Mouse (Mus musculus) left cerebral cortex, postnatal 36 days (tissue): Measurements from ENCODE around the gene Bub3. TPM values are rescaled to one million over a fixed set of nuclear protein-coding genes. Genes with fewer than 3 reads are reported as not detected.

ENCODE experiments used
- DNase-seq, 2 experiments: peaks; one replicate each; pipeline ENCODE4 v3.0.0; 2021 to 2022; ENCODE audit warnings: low spot score in 2 of 2, mixed read lengths in 1 of 2
- intact Hi-C: fragments of 180-260 bp; cut with DNase I; formaldehyde crosslinking; loops from one replicate; pipeline ENCODE4 v1.15.1; 2025
- total RNA-seq, 2 experiments: library from RNA; stranded (reverse); gene quantifications; 2 replicates each; pipeline ENCODE4 v1.2.3; 2021

Gene Bub3
- total RNA-seq, 2 experiments from 2014 or later = 57.1 to 64.4 TPM

DNA sequence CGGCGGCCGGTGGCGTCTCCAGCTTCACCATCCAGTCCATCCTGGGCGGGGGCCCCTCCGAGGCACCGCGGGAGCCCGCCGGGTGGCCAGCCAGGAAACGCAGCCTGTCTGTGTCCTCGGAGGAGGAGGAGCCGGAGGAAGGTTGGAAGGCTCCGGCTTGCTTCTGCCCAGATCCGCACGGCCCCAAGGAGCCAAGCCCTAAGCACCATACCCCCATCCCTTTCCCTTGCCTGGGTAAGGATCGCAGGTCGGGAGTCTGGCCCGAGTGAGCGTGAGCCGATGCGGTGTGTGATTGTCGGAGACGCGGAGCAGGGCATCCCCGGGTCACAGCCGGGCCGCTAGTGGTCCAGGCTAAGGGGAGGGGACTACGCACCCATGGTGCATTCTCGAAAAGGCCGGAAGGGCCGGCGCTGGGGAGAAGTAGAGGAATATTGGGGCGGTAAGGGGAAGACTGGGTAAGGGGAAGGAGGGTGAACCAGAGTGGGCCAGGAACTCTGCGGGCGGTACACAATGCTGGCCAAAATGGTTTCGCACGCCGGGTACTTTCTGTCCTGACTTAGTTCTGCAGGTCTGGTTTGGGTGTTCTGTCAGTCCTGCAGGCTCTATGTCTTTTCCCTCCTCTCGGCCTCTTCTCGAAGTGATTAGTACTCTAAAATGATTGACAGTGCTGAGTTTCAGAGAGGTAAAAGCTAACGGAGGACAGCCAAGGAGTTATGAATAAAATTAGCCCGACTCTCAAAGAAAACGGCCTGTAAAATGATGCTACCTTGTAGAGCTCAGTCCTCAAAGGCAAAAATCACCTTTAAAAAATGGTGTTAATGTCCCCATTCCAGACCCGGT is 5.5 kb upstream of the Bub3 start:
- DNase-seq = no peak
- intact Hi-C loops = no loop called here

DNA sequence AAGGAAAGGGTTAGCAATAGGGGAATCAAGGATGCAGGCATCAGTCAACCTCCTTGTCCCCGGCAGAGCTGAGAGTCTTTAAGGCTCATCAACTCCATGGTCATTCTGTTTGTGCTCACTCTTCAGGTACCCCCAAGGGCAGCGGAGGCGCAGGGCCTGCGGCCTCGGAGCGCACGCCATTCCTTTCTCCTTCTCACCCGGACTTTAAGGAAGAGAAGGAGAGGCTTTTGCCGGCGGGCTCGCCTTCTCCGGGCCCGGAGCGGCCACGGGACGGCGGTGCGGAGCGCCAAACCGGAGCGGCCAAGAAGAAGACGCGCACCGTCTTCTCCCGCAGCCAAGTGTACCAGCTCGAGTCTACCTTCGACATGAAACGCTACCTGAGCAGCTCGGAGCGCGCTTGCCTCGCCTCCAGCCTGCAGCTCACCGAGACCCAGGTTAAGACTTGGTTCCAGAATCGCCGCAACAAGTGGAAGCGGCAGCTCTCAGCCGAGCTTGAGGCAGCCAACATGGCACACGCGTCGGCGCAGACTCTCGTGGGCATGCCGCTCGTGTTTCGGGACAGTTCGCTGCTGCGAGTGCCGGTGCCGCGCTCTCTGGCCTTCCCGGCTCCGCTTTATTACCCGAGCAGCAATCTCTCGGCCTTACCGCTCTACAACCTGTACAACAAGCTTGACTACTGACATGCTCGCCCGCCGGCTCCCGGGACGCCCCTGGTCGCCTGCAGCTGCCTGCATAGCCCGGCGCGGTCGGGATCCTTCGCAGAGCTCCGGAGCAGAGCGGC is 4.5 kb upstream of the Bub3 start:
- peak in 1 of 2 experiments; percentile 36 for DNase-seq
- intact Hi-C loops = no loop called here

DNA sequence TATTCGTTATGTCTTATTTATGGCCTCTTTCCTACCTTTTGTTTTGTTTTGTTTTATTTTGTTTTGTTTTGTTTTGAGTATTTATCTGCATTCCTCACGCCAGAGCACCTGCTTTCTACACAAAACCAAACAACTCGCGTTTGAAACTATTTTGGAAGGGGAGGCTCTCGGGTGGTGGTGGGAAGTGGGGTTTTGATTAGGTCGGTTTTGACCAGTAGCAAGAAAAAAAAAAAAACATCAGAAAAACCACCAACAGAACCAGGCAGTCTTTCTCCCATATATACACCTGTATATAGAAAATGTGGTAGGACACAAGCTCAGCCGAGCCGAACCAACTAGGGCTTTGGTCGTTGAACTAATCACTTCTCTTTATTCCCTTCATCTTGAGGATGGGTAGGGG is 3.9 kb upstream of the Bub3 start:
- DNase-seq = no peak
- intact Hi-C loops = no loop called here

DNA sequence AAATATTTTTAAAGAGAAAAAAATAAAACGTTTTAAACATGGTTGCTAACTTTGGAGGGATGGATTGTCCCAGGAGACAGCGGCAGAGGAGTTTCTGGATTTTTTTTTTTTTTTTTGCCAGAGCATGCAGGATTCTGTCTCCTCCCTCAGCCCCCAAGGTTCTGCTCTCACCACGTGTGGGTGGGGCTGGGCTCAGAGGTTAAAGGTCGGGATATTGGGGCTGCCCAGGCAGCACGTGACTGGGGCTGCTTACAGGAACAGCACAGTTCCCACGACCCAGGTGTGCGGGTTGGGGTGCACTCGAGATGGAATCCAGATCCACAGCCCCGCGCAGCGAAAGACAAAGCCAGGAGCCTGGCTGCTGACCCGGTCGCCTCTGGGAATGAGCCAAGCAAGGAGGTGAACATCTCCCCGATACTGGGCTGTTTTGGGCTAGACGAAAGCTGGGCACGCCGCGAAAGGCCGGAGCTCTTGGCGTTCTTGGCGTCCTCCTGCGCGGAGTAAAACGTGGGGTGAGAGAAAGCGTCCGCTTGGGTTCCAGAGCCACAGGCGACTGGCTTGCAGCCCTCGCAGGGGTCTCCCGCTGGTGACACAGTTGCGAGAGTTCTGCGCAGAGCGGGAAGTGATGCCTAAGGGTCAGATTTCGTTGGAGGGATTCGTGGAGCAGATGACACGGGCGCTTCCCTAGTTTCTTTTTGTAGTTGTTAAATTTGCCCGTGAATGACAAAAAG is 3.3 kb upstream of the Bub3 start:
- peak in 1 of 2 experiments; percentile 26 for DNase-seq

DNA sequence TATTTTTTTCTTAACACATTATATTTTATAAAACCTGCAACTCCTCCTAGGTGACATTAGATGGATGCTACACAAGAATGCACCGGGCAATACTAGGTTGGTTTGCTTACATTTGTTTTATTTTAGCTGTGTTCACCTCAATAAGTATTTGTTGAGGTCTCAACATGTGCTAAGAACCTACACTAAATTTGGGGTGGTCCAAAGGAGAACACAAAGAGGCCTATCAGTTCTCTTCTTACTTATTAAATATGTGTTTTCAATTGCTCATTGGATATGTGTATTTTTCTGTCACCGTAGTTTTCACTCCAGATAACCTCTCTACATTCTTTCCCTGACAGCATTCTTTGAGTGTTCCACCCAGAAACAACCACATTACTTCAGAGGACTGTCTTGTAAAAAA is 2.3 kb upstream of the Bub3 start:
- DNase-seq = no peak
- intact Hi-C loops = no loop called here

More for the DNA sequence above, 3.3 kb upstream of the Bub3 start:
- intact Hi-C loops = no loop called here

DNA sequence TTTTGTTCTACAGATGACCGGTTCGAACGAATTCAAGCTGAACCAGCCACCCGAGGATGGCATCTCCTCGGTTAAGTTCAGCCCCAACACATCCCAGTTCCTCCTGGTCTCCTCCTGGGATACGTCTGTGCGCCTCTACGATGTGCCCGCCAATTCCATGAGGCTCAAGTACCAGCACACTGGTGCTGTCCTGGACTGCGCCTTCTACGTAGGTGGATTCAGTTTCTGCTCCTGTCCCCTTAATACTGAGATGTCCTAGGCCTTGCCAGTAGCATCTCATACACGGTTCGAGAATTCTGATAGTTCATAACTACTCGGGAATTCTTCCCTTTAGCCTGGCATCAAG is 648 bp downstream of the Bub3 start:
- intact Hi-C loops = loop anchor here (10.0 kb wide), 1 partner anchor 126 kb away; no protein-coding TSS in a partner anchor
- DNase-seq = no peak

DNA sequence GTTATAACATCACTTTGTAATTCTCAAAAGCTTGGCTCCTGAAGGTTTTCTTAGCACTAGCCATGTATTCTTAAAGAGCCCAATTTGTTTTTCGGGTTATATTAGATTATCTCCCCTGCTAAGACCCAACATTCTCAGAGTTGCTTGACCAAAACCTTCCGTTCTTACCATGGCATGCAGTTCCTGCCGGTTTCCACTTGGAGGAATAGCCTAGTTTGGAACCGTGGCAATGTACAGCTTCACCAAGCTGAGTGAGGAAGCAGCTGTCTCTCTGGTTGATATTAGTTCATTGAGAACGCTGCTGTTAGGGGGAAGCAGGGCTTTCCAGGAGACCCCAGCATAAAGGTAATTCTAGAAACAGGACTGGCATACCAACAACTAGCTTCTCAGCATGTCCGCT is 15.2 kb downstream of the Bub3 start:
- intact Hi-C loops = loop anchor here (10.0 kb wide), 1 partner anchor 170 kb away; no protein-coding TSS in a partner anchor
- no peak for DNase-seq

DNA sequence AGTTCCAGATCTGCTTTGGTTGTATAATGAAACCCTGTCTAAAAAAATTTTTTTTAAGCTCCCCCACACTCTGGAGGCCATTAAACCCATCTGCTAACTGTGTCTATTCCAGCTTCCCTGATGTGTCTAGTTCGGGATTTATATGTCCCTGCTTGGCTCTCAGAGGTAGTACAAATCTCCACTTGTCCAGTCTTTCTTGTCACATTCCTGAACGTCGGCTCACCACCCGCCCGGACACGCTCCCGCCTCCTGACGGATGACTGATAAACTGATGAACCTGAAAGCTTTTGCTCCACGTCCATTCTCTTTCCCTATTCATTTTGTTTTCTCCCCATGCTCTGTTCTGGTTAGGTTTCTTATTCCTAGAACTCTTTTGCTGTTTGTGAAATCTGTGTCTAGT is 22.2 kb downstream of the Bub3 start:
- intact Hi-C loops = no loop called here
- DNase-seq = no peak

DNA sequence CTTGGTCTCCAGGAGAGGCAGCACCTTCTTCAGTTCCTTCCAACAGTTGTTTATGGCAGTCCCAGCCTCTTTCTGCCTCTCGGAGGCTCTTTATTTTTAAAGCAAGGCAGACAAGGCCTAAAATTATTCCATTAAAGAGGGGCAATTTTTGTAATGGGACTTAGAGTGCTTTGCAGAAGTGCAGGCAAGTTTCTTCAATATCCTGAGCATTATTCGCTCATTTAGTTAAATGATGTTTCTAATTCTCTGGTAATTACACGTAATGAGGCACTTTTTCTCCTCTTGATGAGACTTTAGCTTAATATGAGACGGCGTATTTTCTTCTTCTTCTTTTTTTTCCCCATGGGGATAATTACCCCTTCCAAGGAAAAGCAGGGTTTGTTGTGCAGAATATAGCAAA is 25.5 kb downstream of the Bub3 start:
- intact Hi-C loops = no loop called here
- no peak for DNase-seq

DNA sequence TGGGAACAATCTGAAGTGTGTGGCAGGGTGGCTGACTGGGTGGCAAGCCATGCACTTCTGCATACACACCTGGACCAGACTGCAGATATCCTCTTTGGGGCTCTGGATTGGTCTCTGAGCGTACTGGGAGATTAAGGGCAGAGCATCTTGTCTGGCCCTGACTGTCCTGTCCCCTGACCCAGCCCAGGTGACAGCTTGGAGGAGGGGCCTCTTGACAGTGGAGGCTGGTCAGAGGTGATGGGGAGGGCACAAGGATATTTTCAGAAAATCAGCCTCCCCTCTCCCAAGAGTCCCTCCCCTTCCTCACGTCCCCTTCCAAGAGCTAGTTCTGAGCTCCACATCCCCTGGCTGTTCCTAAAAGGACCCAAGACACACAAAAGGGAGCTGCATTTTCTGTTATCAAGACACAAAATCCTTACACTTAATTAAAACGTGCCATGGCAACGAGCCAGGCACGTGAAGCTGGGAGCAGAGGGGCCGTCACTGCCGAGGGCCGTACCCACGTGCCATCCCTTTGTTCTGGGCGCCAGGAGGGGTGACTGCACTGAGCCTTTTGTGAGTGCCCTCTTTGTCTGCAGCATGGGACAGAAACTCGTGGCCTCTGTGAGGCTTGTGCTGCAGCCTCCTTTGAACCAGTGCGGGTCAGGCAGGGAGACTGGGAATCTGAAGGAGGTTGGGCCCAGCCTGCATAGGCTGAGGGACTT is 37.9 kb downstream of the Bub3 start:
- intact Hi-C loops = no loop called here
- no peak for DNase-seq

DNA sequence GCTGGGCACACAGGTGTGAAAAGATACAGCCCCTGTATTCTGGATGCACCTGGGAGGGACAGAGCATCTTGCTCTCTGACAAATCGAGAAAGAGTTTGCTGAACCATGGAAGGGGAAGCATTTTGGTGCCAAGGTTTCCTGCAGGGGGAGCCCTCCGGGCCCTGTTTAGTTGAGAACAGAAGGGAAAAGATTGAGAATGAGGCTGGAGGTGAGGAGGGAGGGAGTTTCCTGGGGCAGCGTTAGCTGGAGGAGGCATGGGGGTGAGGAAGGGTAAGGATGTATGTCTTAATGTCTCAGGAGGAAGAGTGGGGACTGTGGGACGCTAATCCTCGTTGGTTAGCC is 38.4 kb downstream of the Bub3 start:
- intact Hi-C loops = no loop called here
- DNase-seq = peak; percentile 13 to 15

DNA sequence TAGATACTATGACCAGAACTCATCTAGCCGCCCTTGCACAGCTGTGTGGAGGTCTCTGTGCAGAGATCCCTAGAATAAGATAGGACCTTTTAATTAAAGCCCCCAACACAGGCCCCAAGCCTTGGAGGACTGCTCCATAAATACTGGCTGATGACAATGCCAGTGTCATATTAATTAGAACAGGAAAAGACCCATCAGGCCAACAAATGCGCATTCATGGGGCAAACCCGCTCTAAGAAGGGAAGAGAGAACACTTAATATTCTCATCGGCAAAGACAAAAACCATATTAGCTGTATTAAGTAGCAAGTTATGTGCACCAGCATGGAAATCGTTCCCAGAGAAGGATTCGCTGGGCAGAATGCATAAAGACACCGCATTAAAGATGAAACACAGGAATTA is 42.1 kb downstream of the Bub3 start:
- DNase-seq = no peak
- intact Hi-C loops = no loop called here

DNA sequence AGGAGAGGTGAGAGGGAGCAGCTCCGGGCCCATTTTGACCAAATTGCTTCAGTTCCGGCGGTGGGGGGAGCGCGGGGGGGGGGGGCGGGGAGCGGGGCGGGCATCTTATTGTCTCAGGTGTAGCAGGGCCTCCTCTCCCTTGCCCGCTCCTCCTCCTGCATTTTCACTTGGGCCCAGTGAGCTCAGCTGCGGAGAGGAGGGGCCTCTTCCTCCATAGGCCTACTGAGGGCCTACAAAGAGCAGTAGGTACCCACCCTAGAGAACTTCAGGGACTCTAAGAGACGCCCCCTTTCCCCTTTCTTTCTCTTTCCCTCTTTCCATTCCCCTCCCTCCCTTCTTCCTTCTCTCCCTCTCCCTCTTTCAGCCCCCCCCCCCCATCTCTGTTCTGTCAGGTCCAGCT is 43.2 kb downstream of the Bub3 start:
- intact Hi-C loops = no loop called here
- no peak for DNase-seq

DNA sequence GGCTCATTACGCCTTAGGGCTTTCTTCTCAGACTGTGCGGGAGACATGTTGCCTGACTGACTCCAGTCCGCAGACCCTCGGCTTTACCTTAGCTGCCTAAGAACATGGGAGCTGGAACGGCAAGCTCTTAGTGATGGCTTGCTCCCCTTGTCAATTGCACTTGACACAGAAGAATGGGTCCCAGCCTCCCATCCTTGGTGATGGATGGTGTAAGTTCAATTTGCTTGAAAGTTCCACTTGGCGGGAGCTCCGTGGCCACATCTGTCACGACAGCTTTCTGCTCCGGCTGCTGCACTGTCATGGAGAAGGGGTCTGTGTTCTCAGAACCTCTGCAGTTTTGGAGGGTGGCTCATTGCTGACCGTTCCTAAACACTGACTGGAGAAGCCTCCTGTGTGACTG is 44.9 kb downstream of the Bub3 start:
- intact Hi-C loops = no loop called here
- DNase-seq = no peak

DNA sequence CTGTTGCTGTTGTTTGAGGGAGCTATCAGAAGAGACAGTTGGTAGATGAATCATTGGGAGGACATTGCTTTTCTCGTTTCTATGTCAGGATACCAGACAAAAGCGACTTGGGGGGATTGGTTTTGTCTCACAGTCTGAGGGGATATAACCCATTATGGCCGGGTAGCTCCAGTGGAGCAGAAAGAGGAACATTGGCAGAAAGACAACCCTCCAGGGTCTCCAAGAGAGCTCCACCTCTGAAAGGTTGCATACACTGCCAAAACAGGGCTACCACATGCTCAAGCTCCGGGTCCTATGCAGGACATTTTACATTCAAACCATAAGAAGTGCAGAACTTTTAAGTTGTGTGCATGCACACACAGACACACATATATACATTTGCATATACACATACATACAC is 45.5 kb downstream of the Bub3 start:
- intact Hi-C loops = no loop called here
- DNase-seq = no peak

DNA sequence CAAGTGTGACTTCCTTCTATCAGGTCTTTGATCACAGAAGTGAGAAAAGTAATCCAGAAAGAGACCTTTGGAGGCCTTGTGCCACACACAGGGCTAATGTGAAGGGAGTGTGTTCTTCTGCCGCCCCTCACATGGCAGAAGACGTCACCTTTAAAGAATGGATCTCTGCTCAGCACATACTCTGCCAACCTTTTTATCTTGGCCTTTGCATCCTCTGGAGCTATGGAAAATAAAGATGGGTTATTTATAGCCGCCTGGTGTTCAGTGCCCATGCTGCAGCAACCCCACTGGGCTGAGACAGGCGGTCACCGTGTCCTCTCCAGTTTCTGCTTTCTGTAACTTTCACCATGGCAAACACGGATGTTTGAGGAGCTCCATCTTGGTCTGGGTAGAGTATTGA is 48.0 kb downstream of the Bub3 start:
- no peak for DNase-seq
- intact Hi-C loops = no loop called here

DNA sequence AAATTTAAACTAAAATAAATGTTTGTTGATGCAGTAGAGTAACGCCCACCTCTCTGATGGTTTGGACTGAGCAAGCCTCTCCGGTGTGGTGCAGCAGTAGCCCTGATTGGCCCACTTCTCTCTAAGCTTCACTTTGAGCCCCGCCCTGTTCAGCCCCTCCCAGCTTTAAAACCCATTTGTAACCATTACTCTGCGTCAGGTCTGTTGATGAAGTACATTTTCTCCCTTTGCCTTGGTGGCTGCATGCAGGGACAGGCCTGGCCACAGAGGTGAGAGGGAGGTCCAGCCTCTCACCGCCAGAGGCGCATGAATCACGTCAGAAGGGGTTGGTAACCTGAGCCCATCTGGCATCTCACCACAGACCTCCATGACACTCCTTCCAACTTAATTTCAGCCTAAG is 49.7 kb downstream of the Bub3 start:
- intact Hi-C loops = no loop called here
- no peak for DNase-seq
